Mouse (Mus musculus): ENCODE data around the gene P2ry12. TPM values are rescaled to one million over a fixed set of nuclear protein-coding genes. Genes with fewer than 3 reads are reported as not detected.

Gene P2ry12
- total RNA-seq, 4 experiments from 2014 or later: 41.7 to 102 (median 71.7) TPM

- DNase-seq (ENCODE audit: low spot score in 2 of 2): no peak
Measured at GRCm38 (mm10) chr3:59234878-59235277, 27.8 kb downstream of the P2ry12 start.

GRCm38 (mm10) chr3:59230912-59231311 is 31.8 kb downstream of the P2ry12 start:
- peak; percentile 39 to 41 for DNase-seq (ENCODE audit: low spot score in 2 of 2)

- no peak for DNase-seq (ENCODE audit: low spot score in 2 of 2)
Measured at GRCm38 (mm10) chr3:59228730-59229551, 33.7 kb downstream of the P2ry12 start.

GRCm38 (mm10) chr3:59227696-59228095 is 35.0 kb downstream of the P2ry12 start:
- DNase-seq (ENCODE audit: low spot score in 2 of 2): no peak

- DNase-seq (ENCODE audit: low spot score in 2 of 2): no peak
Measured at GRCm38 (mm10) chr3:59225411-59225810, 37.3 kb downstream of the P2ry12 start.

- no peak for DNase-seq (ENCODE audit: low spot score in 2 of 2)
Measured at GRCm38 (mm10) chr3:59222303-59222702, 40.4 kb downstream of the P2ry12 start.

GRCm38 (mm10) chr3:59219326-59219725 is 43.3 kb downstream of the P2ry12 start:
- no peak for DNase-seq (ENCODE audit: low spot score in 2 of 2)

GRCm38 (mm10) chr3:59217211-59217610 is 45.5 kb downstream of the P2ry12 start:
- no peak for DNase-seq (ENCODE audit: low spot score in 2 of 2)

- no peak for DNase-seq (ENCODE audit: low spot score in 2 of 2)
Measured at GRCm38 (mm10) chr3:59212404-59212803, 50.3 kb downstream of the P2ry12 start.

- no peak for DNase-seq (ENCODE audit: low spot score in 2 of 2)
Measured at GRCm38 (mm10) chr3:59211784-59212183, 50.9 kb downstream of the P2ry12 start.

GRCm38 (mm10) chr3:59210727-59211126 is 51.9 kb downstream of the P2ry12 start, which contains the start of gene P2ry13:
TSS of gene P2ry13 (minus strand) at chr3:59210882.
- no peak for DNase-seq (ENCODE audit: low spot score in 2 of 2)

GRCm38 (mm10) chr3:59210089-59210488 is 52.6 kb downstream of the P2ry12 start:
- no peak for DNase-seq (ENCODE audit: low spot score in 2 of 2)

- DNase-seq (ENCODE audit: low spot score in 2 of 2): no peak
Measured at GRCm38 (mm10) chr3:59208650-59209548, 53.8 kb downstream of the P2ry12 start.

- DNase-seq (ENCODE audit: low spot score in 2 of 2): no peak
Measured at GRCm38 (mm10) chr3:59205941-59206340, 56.7 kb downstream of the P2ry12 start.

GRCm38 (mm10) chr3:59204719-59205503 is 57.8 kb downstream of the P2ry12 start:
- DNase-seq (ENCODE audit: low spot score in 2 of 2): no peak

- no peak for DNase-seq (ENCODE audit: low spot score in 2 of 2)
Measured at GRCm38 (mm10) chr3:59203802-59204520, 58.7 kb downstream of the P2ry12 start.

GRCm38 (mm10) chr3:59197329-59197948 is 65.2 kb downstream of the P2ry12 start:
- no peak for DNase-seq (ENCODE audit: low spot score in 2 of 2)

- no peak for DNase-seq (ENCODE audit: low spot score in 2 of 2)
Measured at GRCm38 (mm10) chr3:59194938-59195337, 67.7 kb downstream of the P2ry12 start, which contains the start of gene Gpr87. TSS of gene Gpr87 (minus strand) at chr3:59195104.

GRCm38 (mm10) chr3:59194099-59194498 is 68.6 kb downstream of the P2ry12 start:
- no peak for DNase-seq (ENCODE audit: low spot score in 2 of 2)

GRCm38 (mm10) chr3:59191674-59192073 is 71.0 kb downstream of the P2ry12 start:
- no peak for DNase-seq (ENCODE audit: low spot score in 2 of 2)

All from layer of hippocampus, adult 8-10 months (tissue).